Mouse (Mus musculus) lung, postnatal 0 days (tissue): Measurements from ENCODE around the gene Igsf11.
A peak's percentile ranks its signal among the peaks of the same experiment; 100 is the strongest.

ENCODE experiments used
- CTCF ChIP-seq: IDR thresholded peaks from 2 replicates; pipeline ENCODE4 v1.5.1; 2016; ENCODE audit warnings: antibody characterized with exemption, mild to moderate bottlenecking
- EP300 ChIP-seq: IDR thresholded peaks from 2 replicates; pipeline ENCODE4 v1.6.1; 2016; ENCODE audit warnings: antibody characterized with exemption, mild to moderate bottlenecking, control low read depth

GRCm38 (mm10) chr16:38902111-38902778 lies 9.8 kb downstream of the Igsf11 start:
- TF ChIP-seq CTCF: peak; percentile 95
- TF ChIP-seq EP300: no peak
